Mouse (Mus musculus) lung, embryonic 16.5 days (tissue): ENCODE measurements around the gene Lasp1. TPM values are rescaled to one million over a fixed set of nuclear protein-coding genes. Genes with fewer than 3 reads are reported as not detected.

Experiments
- ATAC-seq: fragments of 200-750 bp; cut with Nextera tagmentation; 2 replicates; pipeline ENCODE4 v1.8.0; 2017; ENCODE audit warnings: low read depth, mild to moderate bottlenecking, moderate library complexity
- H3K27ac ChIP-seq: fragments of 300-500 bp; sonication (generic); 2 replicates; pipeline ENCODE4 v1.5.1; 2014; ENCODE audit warnings: mild to moderate bottlenecking, control low read depth, low read length
- H3K27me3 ChIP-seq: fragments of 300-500 bp; sonication (generic); 2 replicates; pipeline ENCODE4 v1.6.1; 2014; ENCODE audit warnings: low read depth, low read length, mixed read lengths; ENCODE audit not compliant: control insufficient read depth, insufficient read depth
- H3K36me3 ChIP-seq: fragments of 300-500 bp; sonication (generic); 2 replicates; pipeline ENCODE4 v1.6.1; 2014; ENCODE audit warnings: low read length; ENCODE audit not compliant: control insufficient read depth, insufficient read depth
- H3K4me1 ChIP-seq: fragments of 300-500 bp; sonication (generic); replicated peaks from 2 replicates; pipeline ENCODE4 v1.6.1; 2014; ENCODE audit warnings: low read length, mixed read lengths; ENCODE audit not compliant: control insufficient read depth, insufficient read depth
- H3K4me2 ChIP-seq: fragments of 300-500 bp; sonication (generic); 2 replicates; pipeline ENCODE4 v1.6.1; 2014; ENCODE audit warnings: low read depth, low read length, control low read depth
- H3K4me3 ChIP-seq: fragments of 300-500 bp; sonication (generic); 2 replicates; pipeline ENCODE4 v1.5.1; 2014; ENCODE audit warnings: mild to moderate bottlenecking, low read length, control low read depth
- H3K9ac ChIP-seq: fragments of 300-500 bp; sonication (generic); 2 replicates; pipeline ENCODE4 v1.6.1; 2014; ENCODE audit warnings: low read length, control low read depth
- H3K9me3 ChIP-seq: fragments of 300-500 bp; sonication (generic); 2 replicates; pipeline ENCODE4 v1.6.1; 2016; ENCODE audit warnings: low read length; ENCODE audit not compliant: control insufficient read depth
- WGBS: fragments of 180-500 bp; shearing (Covaris S2); extraction: QIAGEN DNeasy Blood & Tissue Kit; methylation state at CpG from one replicate; pipeline ENCODE4 v1.1.7; 2014; 5-methylcytosine and 5-hydroxymethylcytosine counted together
- polyA plus RNA-seq: library from polyadenylated mRNA; unstranded; fragments of >200 nt; fragmentation: Nextera tagmentation; extraction: Ambion mirVana; gene quantifications from 2 replicates; pipeline ENCODE4 v1.2.1, GENCODE M21; 2015

Gene Lasp1
- polyA plus RNA-seq, 1 experiment from 2014 or later, result 167 TPM

- WGBS, result 48% methylated on average over 17 of the region's 17 CpGs
- ATAC-seq, result no peak
- Histone ChIP-seq H3K9me3 (no peaks in the 10 kb centered on the region), H3K4me2 (no peak within 1 kb of the TSS), H3K27ac (no peak within 1 kb of the TSS), H3K9ac (no peak within 1 kb of the TSS), H3K4me1 (peaks cover 9% of the 10 kb centered on the region), H3K27me3 (no peaks in the 10 kb centered on the region), H3K36me3 (peaks cover 40% of the 10 kb centered on the region), H3K4me3 (no peak within 1 kb of the TSS)
These were observed 22.8 kb upstream of the Lasp1 start, which contains the start of gene 1700001P01Rik for GRCm38 (mm10) chr11:97775808-97776496. Gene 1700001P01Rik, minus strand, starts transcription at chr11:97775918.

GRCm38 (mm10) chr11:97776497-97777128 lies 22.2 kb upstream of the Lasp1 start:
- H3K9me3 ChIP-seq, result no peaks in the 10 kb centered on the region
- H3K4me3 ChIP-seq, result no peak overlapping the region
- no peak overlapping the region for H3K27ac ChIP-seq
- 56% methylated on average over 5 of the region's 5 CpGs for WGBS
- no peak overlapping the region for H3K4me2 ChIP-seq
- no peak overlapping the region for H3K9ac ChIP-seq
- peaks cover 41% of the 10 kb centered on the region for H3K36me3 ChIP-seq
- no peaks in the 10 kb centered on the region for H3K27me3 ChIP-seq
- peaks cover 12% of the 10 kb centered on the region for H3K4me1 ChIP-seq
- no peak for ATAC-seq

- Histone ChIP-seq H3K4me2 (no peak overlapping the region), H3K4me3 (no peak overlapping the region), H3K27me3 (no peaks in the 10 kb centered on the region), H3K27ac (no peak overlapping the region), H3K4me1 (peaks cover 12% of the 10 kb centered on the region), H3K36me3 (peaks cover 41% of the 10 kb centered on the region), H3K9ac (no peak overlapping the region), H3K9me3 (no peaks in the 10 kb centered on the region)
- ATAC-seq, result no peak
- WGBS, result 44% methylated on average over 2 of the region's 2 CpGs
These were observed 21.7 kb upstream of the Lasp1 start for GRCm38 (mm10) chr11:97777129-97777529.

- H3K27me3 ChIP-seq, result no peaks in the 10 kb centered on the region
- H3K4me1 ChIP-seq, result peaks cover 12% of the 10 kb centered on the region
- H3K36me3 ChIP-seq, result peaks cover 41% of the 10 kb centered on the region
- H3K9ac ChIP-seq, result no peak overlapping the region
- H3K27ac ChIP-seq, result no peak overlapping the region
- no peak for ATAC-seq
- WGBS, result 98% methylated on average over 1 of the region's 1 CpGs
- no peak overlapping the region for H3K4me3 ChIP-seq
- H3K9me3 ChIP-seq, result no peaks in the 10 kb centered on the region
- no peak overlapping the region for H3K4me2 ChIP-seq
These were observed 19.9 kb upstream of the Lasp1 start for GRCm38 (mm10) chr11:97778918-97779317.

- no peak overlapping the region for H3K27ac ChIP-seq
- H3K27me3 ChIP-seq, result no peaks in the 10 kb centered on the region
- peaks cover 12% of the 10 kb centered on the region for H3K4me1 ChIP-seq
- no peaks in the 10 kb centered on the region for H3K9me3 ChIP-seq
- peaks cover 41% of the 10 kb centered on the region for H3K36me3 ChIP-seq
- H3K4me3 ChIP-seq, result peak overlapping the region; percentile 97
- peak overlapping the region; percentile 99 for H3K9ac ChIP-seq
- no peak for ATAC-seq
- 68% methylated on average over 2 of the region's 2 CpGs for WGBS
- H3K4me2 ChIP-seq, result peak overlapping the region; percentile 76
These were observed 18.7 kb upstream of the Lasp1 start for GRCm38 (mm10) chr11:97779968-97780701.

DNA sequence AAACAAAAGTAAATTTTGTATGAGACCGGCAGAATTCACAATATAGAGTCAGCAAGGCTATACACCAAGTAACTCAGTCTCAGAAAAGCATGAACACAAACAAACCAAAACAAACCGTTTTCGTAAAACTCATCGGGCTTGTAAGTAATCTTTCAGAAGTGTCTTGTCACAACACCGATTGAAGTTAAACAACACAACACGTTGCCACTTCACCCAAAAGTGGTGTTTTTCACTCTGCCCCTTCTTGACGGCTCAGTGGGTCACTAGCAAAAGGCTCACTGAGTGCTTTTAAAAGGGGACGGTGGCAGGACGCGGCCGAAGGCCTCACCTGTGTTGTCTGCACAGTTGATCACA lies 17.3 kb upstream of the Lasp1 start:
- no peak for ATAC-seq

GRCm38 (mm10) chr11:97781832-97782563 lies 16.8 kb upstream of the Lasp1 start, which contains the start of gene Rpl23:
Gene Rpl23, minus strand, starts transcription at chr11:97782437.
- Histone ChIP-seq H3K36me3 (peaks cover 34% of the 10 kb centered on the region), H3K4me3 (peak within 1 kb of the TSS; percentile 97), H3K4me2 (peak within 1 kb of the TSS; percentile 76), H3K4me1 (peaks cover 12% of the 10 kb centered on the region), H3K27ac (peak within 1 kb of the TSS; percentile 81), H3K27me3 (no peaks in the 10 kb centered on the region), H3K9ac (peak within 1 kb of the TSS; percentile 99), H3K9me3 (no peaks in the 10 kb centered on the region)
- ATAC-seq, result peak; percentile 97
- under 1% methylated on average over 67 of the region's 67 CpGs for whole genome bisulfite sequencing

More for the DNA sequence above, 17.3 kb upstream of the Lasp1 start:
- peak overlapping the region; percentile 76 for H3K4me2 ChIP-seq
- no peaks in the 10 kb centered on the region for H3K27me3 ChIP-seq
- H3K9me3 ChIP-seq, result no peaks in the 10 kb centered on the region
- H3K9ac ChIP-seq, result peak overlapping the region; percentile 99
- H3K36me3 ChIP-seq, result peaks cover 40% of the 10 kb centered on the region
- H3K27ac ChIP-seq, result peak overlapping the region; percentile 81
- peaks cover 12% of the 10 kb centered on the region for H3K4me1 ChIP-seq
- under 1% methylated on average over 11 of the region's 11 CpGs for WGBS
- peak overlapping the region; percentile 97 for H3K4me3 ChIP-seq

DNA sequence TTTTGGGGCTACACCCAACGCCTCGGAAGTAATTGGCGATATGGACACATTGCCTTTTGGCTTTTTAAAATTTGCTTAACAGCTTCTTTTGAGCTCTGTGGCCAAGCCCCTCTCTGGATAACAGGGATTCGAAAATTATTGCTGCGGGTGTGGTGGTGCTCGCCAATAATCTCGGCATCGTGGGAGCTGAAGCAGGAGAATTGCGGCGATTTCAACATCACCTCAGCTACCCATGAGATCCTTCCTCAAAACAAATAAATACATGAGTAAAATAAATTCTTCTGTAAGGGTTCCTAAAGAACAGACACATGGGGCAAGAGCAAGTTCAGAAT lies 16.3 kb upstream of the Lasp1 start:
- ATAC-seq, result no peak
- Histone ChIP-seq H3K36me3 (peaks cover 29% of the 10 kb centered on the region), H3K4me3 (peak overlapping the region; percentile 97), H3K27me3 (no peaks in the 10 kb centered on the region), H3K9me3 (no peaks in the 10 kb centered on the region), H3K4me1 (peaks cover 12% of the 10 kb centered on the region), H3K27ac (peak overlapping the region; percentile 75; the same call in 1 of the 2 replicates), H3K4me2 (peak overlapping the region; percentile 69), H3K9ac (peak overlapping the region; percentile 63)
- 0% methylated on average over 10 of the region's 10 CpGs for WGBS

DNA sequence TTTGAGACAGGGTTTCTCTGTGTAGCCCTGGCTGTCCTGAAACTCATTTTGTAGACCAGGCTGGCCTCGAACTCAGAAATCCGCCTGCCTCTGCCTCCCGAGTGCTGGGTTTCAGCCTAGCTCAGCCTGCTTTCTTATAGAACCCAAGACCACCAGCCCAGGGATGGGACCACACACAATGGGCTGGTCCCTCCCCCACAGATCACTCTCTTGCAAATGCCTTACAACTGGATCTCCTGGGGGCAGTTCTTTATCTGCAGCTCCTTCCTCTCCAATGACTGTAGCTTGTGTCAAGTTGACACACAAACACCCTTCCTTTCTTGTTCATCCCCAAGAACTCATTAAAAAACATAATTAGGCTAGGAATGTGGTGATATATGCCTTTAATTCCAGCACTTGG lies 10.8 kb upstream of the Lasp1 start:
- 91% methylated on average over 3 of the region's 3 CpGs for WGBS
- no peak overlapping the region for H3K4me2 ChIP-seq

More for the DNA sequence above, 10.8 kb upstream of the Lasp1 start:
- H3K4me3 ChIP-seq, result no peak overlapping the region
- H3K9me3 ChIP-seq, result no peaks in the 10 kb centered on the region
- H3K9ac ChIP-seq, result no peak overlapping the region
- H3K36me3 ChIP-seq, result no peaks in the 10 kb centered on the region
- no peaks in the 10 kb centered on the region for H3K27me3 ChIP-seq
- H3K27ac ChIP-seq, result no peak overlapping the region
- H3K4me1 ChIP-seq, result no peaks in the 10 kb centered on the region
- ATAC-seq, result no peak
